Mouse (Mus musculus) frontal cortex, adult (tissue): ENCODE measurements around the gene Ralgapa2.
A peak's percentile ranks its signal among the peaks of the same experiment; 100 is the strongest.

Experiments
- ATAC-seq: cut with Nextera tagmentation; 2 replicates; pipeline ENCODE4 v1.9.2; 2017; ENCODE audit warnings: mild to moderate bottlenecking, moderate library complexity, mixed read lengths; ENCODE audit not compliant: low TSS enrichment

Ralgapa2 gene

DNA sequence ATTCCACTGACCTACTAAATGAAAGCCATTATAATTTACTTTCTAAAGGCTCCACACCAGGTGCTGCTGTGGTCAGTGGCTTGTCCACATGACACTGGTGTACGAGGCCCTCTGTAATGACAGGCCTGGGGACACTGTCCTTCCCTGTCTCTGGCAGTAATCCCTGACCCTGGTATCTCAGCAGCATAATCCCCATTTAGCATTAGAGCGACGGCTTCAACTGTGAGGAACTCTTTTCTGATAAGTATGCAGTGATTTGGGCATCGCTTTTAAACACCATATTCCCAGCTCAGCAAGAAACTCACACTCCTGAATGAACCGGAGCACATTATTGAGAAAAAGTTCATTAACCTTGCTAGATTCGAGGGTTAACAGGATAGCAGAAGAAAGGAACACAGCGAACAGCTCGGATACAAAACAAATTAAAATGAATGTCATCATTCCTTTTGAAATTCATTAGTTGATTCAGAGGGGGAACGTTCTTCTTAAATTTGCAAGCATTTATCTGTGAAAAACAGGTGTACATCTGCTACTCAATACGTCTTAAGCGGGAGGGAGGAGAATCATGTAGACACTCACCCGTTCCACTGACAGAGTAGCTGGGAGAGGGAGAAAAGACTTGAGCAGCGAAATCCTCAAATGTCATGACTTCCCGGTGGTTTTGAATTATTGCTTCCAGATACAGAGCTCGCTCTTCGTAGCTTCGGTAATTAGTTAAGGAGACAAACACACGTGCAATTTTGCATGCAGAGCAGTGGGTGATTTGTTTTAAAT is 252.2 kb downstream of the Ralgapa2 start:
- ATAC-seq, result no peak

DNA sequence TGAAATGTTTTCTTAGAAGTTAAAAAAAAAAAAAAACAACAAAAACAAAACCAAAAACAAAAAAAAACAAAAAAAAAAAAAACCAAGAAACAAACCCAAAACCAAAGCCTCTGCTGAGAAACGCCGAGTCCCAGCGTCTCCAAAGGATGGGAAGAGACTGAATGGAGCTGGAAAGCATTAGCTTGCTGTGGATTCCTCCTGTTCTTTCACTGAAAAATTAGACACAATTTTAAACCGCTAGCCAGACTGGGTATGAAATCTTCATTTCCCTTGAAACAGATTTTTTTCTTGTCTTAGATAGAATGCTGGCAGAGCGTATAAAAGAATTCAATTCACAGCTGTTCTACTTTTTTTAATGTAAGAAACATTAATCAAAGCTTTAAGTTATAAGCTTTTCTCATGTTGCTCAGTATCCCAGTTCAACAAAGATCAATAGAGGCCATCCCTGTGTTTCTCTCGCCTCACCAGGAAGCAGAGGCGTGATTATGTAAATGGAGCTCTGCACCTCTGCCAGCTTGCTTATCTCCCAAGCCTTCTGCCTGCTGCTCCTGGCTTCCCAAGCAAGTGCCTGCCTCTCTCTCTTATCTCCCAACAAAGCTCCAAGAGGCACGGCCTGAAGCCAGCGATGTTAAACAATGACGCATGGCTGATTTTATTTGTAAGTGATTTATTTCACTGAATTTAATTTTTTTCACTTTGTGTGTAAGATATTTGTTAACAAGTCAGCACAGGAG is 253.2 kb downstream of the Ralgapa2 start:
- ATAC-seq, result peak; percentile 90

DNA sequence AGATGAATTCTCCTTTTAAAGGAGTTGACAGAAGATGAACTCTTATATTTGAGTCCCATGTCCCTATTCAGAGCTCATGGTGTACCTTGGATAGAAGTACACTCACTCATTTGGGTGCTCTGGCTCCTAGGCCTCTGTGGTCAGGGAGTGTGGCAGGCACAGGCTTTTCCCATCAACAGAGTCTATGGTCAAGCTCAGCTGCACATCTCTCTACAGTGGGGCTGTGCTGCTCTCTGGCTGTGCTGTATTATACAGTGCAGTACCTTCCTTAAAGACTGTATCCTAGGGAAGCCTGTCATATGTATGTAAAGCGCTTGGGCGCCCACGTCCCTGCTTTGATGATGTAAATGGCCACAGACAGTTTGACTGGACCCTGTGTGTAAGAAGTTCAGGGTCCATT is 254.5 kb downstream of the Ralgapa2 start:
- no peak for ATAC-seq

DNA sequence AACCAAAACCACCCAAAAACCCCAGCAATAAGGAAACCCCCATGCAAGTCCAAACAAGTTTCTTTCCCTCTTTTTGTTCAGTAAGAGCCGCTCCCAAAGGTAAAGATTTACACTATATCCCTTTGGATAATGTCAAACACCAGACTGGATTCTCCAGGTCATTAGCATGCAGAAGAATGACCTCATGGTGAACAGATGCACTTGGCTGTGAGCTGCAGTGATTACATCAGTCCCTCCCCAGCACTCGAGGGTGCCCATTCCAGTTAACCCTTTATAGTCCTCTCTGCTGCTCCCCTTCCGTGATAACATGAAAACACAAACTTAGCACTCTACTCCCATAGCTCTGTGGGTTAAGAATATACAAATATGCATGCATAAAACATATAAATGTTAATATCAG is 255.1 kb downstream of the Ralgapa2 start:
- no peak for ATAC-seq

DNA sequence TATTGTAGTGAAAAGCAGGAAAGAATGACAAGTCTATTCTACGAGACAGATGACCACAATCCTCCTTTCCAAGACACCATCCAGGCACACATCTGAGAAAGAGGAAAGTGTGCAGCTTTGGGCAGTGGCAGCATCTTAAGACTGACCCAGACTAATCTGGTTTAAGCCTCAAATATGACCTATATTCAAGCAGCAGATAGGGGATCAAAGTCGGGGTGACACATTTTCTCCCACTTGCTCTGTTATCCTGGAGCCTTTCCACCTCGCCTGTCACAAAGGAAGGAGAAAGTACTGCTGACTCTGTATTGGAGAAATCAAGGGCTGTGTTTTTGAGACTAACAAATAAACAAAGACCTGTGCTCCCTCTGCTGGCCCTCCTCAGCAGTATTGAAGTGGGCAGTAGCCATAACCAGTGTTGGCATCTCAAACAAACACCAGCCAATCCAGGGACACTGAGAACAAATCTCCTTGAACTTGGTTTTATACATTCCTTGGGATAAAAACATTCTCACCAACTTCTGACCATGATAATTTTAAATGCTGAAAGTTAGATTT is 255.7 kb downstream of the Ralgapa2 start:
- no peak for ATAC-seq

DNA sequence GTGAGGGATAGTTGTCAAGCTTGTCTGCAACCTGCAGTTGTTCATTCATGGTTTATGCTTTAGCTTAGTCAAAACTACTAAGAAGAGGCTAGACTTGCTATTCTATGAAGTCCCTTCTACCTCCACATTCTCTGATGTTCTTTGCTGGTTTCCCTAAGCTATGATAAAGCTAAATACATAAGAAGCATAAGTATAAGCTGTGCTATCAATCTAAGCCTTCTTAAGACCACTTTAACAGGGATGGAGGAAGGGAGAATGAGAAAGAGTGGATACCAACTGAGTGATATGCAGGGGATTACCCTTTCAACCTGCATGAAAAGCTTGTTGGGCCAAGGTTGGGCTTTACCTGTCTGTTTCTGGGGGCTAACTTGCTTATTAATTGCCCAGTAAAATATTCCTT is 256.5 kb downstream of the Ralgapa2 start:
- ATAC-seq, result no peak

DNA sequence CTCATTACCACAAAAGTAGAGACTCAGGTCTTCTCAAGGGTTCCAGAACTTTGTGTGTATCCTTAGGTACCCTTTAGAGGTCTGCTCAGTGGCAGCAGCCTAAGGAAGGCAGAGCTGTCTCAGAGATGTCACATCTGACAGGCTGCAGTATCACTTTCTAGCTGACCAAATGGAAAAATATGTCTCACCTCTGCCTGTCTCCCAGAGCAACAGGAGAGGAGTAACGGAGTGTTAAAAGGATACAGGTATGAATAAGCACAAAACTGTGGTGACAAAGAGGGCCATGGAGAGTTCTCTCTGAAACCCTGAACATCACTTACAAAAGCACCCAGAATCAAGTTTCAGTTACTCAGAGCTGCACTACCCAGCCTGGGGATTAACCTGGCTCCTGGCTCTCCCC is 257.8 kb downstream of the Ralgapa2 start:
- ATAC-seq, result no peak

DNA sequence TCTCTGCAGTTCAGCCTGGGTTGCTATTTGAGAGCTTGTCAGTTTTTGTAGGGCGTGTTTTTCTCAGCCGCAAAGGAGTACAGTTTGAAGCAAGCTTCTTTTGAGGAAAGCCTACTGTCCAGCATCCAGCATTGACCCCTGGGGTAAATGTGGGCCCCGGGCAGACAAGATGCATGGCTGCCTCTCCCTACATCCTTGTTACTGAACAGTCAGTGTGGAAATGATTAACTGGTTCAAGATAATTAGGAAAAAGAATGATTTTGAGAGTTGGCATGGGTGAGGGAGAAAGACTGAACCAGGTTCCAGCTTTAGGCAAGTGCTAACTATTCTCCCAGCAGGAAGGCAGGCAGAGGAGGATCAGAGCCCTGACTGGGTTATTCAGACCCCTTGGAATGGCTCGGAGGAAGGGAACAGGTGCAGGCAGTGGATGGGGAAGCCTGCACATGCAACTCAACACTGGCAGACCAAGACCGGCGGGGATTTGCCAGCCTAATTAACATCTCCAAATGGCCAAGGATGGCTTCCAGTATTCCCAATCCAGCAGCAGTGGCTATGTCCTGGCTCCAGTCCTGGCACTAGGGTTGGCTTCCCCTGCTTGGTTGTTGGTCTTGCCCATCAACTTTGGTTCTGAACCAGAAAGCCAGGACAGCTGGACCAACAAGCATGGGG is 261.8 kb downstream of the Ralgapa2 start:
- no peak for ATAC-seq

DNA sequence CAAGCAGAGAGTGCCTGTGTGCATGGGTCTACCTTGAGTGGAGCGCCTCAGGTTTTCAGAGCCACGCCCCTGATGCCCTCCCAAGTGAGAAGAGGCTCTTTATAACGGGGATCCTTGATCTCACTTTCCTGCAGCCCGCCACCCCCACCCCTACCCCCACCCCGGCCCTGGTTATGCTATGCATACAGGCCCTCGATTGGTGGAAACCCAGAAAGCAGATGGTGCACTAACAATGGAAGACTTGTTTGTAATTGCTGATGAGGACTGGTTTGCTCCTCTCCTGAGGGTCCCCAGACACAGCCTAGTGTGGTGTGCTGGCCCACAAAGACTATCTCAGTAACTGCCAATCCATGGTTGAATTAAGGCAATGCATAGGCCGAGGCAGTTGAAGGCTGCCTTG is 263.1 kb downstream of the Ralgapa2 start:
- ATAC-seq, result no peak

DNA sequence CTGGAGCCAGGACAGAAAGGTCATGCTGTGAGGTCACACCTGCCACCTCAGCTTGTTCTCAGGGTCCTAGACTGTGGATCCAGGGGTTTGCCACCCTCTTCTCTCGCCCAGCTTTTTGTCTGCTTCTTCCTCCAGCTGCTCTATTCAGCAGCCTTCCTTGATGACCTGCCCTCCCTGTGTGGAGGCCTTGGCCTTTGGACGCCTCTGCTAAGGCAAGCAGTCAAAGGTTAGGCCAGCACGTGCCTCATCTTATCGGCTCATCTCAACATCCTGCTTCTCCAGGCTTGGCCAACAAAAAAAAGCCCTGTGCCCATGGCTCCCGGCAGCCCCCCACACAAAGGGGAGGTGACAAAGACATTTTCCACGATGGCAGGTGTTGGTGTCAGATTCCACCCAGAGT is 264.6 kb downstream of the Ralgapa2 start:
- ATAC-seq, result no peak

DNA sequence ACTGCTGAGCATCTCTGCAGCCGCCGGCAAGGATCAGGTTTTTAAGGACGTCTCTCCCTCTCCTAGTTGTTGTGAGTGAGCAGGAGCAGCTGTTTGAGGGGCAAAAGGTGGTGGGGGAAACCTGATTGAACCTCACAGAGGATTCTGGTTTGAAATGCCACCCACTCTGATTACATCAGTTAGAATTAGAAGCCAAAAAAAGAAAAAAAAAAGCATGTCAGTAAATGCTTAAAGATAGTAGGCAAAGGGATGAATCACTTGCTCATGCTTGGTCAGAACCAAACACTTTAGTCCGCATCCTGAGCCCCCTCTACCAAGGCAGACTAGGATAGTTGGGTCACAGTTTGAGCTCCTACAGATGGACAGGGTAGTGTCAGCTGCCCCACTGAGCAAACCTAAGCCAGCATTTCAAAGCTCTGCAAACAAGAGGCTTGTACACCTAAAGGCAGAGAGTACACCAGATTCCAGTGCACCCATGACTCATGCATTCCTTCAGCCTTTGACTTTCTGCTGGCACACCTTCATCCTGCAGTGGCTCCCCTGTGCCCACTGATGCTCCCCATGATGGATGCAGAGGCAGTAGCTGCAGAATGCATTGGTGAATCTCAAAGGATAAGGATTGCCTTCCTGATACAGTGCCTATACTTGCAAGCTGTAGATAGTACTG is 265.6 kb downstream of the Ralgapa2 start:
- ATAC-seq, result peak; percentile 82

DNA sequence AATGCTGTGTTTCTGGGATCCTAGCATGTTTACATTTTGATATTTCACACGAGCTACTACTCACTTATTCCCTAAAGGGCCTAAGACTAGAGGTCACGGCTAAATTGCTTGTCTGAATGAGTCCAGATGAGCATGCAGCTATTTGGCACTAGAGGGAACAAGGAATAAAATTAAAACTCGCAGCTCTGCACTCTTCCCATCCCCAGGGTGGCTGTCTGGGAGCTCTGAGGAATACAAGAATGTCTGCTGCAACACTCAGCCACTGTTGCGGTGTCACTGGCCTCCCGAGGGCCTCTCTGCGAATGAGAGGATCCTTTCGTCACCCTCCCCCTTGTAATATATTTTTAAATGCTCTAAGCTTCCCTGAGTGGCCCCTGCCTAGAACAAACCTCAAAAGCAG is 266.7 kb downstream of the Ralgapa2 start:
- ATAC-seq, result no peak

DNA sequence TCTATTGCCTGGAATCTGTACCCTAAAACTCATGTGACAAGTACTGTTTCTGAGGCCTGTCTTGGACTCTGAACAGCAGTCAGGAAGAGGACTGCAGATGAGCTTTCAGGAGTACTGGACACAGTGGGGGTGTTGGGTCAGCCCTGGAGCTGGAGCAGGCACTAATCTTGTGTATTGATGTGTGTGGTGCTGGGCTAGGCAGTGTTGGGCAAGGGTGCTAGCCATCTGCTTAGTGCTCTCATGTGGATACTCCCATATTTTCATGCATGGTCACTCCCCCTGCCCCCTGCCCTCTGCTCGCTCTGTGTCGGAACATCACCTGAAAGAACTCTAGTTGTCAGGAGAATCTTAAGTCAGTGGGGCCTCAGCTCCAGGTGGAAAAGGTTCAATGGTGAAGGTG is 268.1 kb downstream of the Ralgapa2 start:
- ATAC-seq, result no peak

DNA sequence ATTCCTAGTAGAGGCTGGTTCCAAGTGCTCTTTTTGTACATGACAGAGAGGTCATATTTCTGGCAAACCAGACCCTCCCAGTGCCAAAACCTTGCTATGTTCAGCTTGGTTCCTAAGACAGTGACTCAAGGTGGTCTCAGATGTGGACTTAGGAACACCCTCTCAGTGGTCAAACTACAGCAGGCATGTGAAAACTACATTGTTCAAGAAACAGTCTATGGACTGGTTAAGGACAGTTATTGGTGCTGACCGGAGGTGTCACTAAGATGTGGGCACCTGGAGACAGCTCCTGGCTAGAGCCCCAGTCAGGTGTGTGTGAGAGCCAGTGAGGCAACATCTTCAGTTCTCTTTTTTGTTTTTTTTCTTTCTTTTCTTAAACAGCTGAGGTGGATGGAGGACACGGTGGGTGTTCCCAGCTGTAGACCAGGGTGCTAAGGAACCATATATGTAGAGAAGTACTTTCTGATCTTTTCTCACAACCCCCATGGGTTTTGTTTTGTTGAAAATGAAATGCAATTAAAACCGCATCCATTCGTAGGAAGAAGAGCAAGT is 272.9 kb downstream of the Ralgapa2 start:
- no peak for ATAC-seq

DNA sequence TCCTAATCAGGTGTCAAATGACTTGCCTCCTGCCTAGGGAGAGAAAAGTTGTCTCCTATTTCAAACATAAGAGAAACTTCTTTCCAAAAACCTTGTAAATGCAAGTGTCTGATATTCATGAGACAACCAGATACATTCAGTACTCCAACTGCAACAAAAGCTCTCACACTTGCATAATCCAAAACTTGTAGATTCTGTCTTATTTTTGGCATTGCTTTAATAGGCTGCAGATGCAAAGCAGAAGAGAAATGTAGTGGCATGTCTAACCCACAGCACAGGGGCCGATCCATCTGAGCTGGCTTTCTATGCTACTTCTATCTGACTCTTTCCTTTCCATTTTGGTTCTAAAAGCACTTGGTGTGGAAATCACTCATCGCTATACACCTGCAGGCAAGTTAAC is 280.7 kb downstream of the Ralgapa2 start:
- ATAC-seq, result peak; percentile 89

DNA sequence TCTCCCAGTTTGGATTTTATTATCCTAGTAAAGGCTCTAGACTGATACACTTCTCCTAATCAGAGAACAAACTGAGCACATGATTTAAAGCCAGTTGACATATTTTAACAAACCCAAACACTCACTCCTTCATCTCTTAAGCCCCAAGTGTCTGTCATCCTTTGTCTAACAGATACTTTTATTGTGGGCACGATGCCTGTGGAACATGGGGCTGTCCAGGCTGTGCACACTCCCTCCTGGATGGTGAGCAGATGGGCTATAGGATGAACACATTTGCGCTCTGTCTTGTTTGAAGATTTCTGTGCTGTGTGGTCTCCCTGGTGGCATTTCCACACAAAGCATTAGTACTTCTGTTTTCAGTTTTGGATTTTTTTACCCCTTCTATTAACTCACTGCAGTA is 283.7 kb downstream of the Ralgapa2 start:
- ATAC-seq, result no peak

DNA sequence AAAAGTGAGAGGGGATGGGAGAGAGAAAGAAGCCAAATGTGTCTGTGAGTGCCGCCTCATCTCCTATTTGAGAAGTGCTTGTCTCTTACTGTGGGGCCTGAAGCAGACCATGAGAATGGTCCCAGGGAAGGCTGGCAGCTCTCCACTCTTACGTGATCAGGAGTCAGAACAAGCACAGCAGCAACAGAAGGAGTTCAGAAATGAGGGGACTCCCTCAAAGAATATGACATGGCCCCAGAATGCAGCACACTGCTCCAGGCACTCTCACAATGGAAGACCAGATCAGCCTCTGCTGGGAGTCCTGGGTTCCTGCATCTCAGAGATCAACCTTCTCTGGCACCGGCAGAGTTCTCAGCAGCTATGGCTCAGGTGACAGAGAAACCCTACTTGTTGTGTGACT is 284.5 kb downstream of the Ralgapa2 start:
- ATAC-seq, result no peak

DNA sequence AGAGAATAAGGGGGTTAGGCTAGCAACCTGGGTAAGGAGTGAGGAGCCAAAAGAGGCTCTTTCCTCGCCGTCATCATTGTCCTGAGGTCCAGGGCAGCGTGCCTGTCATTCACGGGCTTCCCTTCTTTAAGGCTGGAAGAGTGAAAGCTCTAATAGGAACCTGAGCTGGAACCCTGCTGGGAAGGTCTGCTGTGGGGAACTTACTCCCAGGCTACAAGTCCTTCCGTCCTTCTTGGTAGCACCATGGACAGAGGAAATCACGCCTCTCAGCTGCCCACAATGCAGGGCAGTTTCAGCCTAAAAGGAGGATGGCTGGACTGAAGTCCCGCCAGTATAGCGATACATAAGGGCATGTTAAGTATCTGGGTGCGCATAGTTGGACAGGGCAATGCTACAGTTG is 285.7 kb downstream of the Ralgapa2 start:
- no peak for ATAC-seq

DNA sequence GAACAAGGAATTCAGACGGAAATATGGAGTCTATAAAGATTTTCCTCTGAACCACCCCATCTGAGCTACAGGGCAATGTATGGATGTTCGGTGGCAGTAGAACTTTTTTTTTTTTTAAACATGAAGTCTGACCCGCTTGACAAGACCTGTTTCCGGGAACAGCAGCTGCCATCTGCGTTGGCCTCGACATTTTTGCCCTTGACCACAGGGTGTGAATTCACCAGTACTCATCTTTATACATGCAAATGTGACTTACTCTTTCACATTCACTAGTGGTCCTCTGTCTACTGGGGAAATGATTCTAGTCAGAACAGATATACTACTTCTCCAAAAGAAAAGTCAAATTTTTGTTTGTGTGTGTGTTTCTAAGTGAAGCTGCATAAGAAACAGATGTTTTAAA is 286.3 kb downstream of the Ralgapa2 start:
- no peak for ATAC-seq

DNA sequence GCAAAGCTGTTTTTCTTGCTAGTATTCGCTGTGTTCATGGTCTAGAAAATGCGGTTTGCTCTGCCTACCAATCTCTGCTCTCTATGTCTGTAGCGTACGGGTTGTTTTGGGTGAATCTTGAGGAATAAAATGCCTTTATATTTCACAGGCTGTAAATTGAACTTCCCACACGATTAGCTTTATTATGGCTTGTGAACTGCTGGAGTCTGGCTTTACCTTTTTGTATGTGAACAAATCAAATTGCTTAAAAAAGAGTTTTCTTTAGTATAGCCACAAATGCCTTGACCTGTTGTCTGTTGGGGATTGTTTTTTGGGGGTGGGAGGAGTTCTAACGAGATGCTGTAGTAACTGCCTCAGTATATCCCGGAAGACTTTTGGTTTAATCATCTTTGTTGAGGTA is 288.0 kb downstream of the Ralgapa2 start:
- no peak for ATAC-seq

DNA sequence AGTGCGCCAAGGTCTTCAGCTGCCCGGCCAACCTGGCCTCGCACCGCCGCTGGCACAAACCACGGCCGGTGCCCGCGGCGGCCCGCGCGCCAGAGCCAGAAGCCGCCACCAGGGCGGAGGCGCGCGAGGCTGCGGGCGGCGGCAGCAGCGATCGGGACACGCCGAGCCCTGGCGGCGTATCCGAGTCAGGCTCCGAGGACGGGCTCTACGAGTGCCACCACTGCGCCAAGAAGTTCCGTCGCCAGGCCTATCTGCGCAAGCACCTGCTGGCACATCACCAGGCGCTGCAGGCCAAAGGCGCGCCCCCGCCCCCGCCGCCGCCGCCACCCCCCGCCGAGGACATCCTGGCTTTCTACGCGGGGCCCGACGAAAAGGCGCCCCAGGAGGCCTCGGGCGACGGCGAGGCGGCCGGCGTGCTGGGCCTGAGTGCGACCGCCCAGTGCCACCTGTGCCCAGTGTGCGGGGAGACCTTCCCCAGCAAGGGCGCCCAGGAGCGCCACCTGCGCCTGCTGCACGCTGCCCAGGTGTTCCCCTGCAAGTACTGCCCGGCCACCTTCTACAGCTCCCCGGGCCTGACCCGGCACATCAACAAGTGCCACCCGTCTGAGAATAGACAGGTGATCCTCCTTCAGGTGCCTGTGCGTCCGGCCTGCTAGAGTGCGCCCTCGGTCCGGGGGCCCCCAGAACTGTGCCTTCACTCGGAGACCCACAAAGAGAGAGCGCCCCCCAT is 288.8 kb downstream of the Ralgapa2 start:
- ATAC-seq, result peak; percentile 25
